Mouse (Mus musculus) lung, adult 2 months (tissue): ENCODE data around the gene Parvb.

Experiments used
- CTCF ChIP-seq: fragments of 200-500 bp; IDR thresholded peaks from 2 replicates; pipeline ENCODE4 v1.5.1; 2011; ENCODE audit warnings: mild to moderate bottlenecking, low read length, control low read depth; ENCODE audit not compliant: insufficient read depth
- POLR2A ChIP-seq: fragments of 200-500 bp; IDR thresholded peaks from 2 replicates; pipeline ENCODE4 v1.6.1; 2011; ENCODE audit warnings: low read depth, mild to moderate bottlenecking, control low read depth, low read length, borderline replicate concordance; ENCODE audit errors: extremely low read depth

- TF ChIP-seq POLR2A (no peak), CTCF (no peak)
Measured at GRCm38 (mm10) chr15:84213162-84213739, 18.6 kb upstream of the Parvb start.
